Mouse (Mus musculus) adrenal gland (tissue): ENCODE measurements around the gene Opa3.

Experiments used
- intact Hi-C: fragments of 180-260 bp; cut with DNase I; formaldehyde crosslinking; loops from one replicate; pipeline ENCODE4 v1.15.1; 2025
- long read RNA-seq, 2 experiments: library from polyadenylated mRNA; unstranded; transcript quantifications; one replicate each; pipeline ENCODE4 v2.0.0; 2020; ENCODE audit warnings: borderline replicate concordance in 1 of 2; ENCODE audit not compliant: insufficient replicate concordance in 1 of 2

Opa3 gene
- long read RNA-seq, experiment 1, transcript Opa3-201 (2 exons, 3,366 nt): major isoform, 39 of 44 reads
- long read RNA-seq, experiment 1, partial matches to known transcripts: 0 of 44 reads
- long read RNA-seq, experiment 1, other reads (novel, unspliced or antisense): 5 of 44 reads
- long read RNA-seq, experiment 2, transcript Opa3-201 (2 exons, 3,366 nt): major isoform, 55 of 59 reads
- long read RNA-seq, experiment 2, partial matches to known transcripts: 0 of 59 reads
- long read RNA-seq, experiment 2, other reads (novel, unspliced or antisense): 3 of 59 reads

DNA sequence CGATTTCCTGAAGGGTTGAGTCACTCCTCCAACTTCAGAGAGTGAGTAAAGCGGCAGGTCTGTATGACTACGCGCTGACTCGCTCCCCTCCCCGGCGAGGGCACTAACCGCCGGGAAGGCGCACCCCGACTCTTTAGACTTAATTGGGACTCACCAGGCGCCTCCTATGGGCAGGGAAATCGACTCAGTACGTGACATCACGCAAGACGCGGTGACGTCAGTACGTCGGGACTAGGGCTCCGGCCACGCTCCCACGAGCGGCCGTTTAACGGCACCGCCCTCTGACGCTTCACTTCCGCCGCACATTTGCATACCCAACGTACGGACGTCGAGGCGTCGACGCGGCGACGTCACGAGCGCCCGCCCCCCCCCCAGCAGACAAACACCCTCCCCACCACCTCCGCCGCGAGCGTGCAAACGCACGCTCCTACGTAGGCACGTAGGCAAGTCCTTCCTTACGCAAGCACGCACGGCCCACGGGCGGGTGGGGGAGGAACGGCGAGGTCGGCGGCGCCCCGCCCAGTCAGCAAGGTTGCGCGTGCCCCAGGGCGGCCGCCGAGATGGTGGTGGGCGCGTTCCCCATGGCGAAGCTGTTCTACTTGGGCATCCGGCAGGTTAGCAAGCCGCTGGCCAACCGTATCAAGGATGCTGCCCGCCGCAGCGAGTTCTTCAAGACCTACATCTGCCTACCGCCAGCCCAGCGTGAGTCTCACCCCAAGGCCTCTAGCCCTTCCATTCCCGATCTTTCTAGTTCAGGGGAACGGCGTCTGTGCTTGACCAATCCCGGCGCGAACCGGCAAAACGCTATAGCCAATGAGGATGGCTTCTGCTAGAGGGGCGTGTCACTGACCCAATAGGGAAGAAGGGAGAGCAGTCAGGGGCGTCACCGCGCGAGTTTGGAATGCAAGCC lies at the start of gene Opa3:
Gene Opa3 (plus strand): TSS at position 452 of the 910 bp plus-strand sequence.
- intact Hi-C loops: no loop called here

DNA sequence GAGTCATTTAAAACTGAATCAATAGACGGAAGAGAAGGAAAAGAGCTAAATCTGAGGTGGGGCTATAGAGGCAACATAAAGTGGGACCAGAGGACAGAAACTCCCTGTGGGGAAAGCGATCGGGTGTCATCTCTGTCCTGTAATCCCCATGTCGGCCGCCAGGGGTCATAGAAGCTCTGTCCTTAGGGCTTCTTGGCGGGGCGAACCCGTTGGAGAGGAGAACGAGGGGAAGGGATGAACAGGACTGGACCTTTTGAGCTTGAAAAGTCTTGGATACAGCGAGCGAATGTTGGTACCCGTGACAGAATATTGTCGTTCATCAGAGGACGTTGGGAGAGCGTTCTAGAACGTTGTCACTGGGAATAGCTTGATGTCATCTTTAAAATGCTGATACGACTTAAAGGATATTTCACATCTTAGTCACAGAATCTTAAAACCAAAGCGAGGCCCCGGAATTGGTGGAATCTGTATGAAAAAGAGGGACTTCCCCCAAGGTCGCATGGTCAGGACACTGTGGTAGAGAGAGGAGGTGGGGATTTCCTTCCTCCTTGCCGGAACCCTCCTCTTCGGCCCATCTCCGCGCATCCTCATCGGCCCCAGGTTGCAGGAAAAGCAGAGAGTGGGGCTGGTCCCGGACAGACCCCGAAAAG lies 49.6 kb upstream of the Opa3 start:
- intact Hi-C loops: loop anchor here (5.0 kb wide), 1 partner anchor 34 kb away; the partner anchor contains the start of gene Gpr4

DNA sequence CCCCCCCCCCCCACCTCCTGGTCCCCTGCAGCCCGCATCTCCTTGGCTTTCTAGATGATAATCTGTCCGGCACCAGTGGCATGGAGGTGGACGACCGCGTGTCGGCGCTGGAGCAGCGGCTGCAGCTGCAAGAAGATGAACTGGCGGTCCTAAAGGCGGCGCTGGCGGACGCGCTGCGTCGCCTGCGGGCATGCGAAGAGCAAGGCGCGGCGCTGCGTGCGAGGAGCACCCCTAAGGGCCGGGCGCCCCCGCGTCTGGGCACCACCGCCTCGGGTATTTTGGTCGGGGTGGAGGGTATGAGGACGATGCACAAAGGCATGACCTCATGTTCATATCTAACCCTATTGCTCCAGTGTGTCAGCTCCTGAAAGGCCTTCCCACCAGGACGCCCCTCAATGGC lies 49.0 kb upstream of the Opa3 start:
- intact Hi-C loops: loop anchor here (5.0 kb wide), 1 partner anchor 33 kb away; the partner anchor contains the start of gene Gpr4

DNA sequence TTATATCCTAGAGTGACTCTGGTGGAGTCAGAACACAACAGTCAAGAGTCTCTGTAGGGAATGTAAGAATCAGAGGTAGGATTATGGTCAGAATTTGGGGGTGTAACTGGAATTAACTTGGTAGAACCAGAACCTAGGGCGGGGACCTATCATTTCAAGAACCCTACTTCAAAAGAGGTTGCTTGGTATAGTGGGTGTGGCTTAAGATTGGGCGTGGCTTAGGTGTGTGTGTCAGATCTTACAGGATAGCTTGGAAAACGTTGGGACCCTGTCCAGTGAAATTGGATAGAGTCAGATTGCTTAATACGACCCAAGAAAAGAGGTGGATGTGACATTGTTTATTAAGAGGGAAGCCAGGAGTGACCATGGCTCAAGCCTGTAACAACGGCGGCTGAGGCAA lies 48.2 kb upstream of the Opa3 start:
- intact Hi-C loops: loop anchor here (5.0 kb wide), 1 partner anchor 32 kb away; the partner anchor contains the start of gene Gpr4

DNA sequence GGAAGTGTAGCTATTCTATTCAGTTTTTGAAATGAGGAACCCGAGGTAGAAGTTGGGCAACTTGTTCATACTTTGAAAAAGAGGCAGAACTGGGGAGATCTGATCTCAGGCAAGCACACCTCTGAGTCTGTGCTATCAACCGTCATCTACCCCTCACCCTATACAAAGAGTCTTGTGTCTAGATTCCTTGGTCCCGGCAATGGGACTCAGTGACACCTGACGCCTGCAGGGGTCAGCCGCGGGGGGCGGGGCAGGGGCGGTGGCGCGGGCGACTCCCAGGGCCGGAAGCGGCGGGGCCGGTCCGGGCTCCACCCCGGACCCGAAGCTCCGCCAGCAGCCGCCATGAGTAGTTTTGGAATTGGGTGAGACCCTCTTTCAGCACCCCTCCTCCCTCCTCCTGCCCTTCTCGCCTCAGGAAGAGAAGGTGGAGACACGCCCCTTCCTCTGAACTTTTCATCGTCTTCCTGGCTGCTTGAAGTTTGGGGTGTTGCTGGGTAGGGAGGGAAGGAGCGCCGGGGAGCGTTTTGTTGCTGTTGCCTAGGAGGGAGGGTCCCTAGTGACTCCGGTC lies 47.2 kb upstream of the Opa3 start:
- intact Hi-C loops: no loop called here

DNA sequence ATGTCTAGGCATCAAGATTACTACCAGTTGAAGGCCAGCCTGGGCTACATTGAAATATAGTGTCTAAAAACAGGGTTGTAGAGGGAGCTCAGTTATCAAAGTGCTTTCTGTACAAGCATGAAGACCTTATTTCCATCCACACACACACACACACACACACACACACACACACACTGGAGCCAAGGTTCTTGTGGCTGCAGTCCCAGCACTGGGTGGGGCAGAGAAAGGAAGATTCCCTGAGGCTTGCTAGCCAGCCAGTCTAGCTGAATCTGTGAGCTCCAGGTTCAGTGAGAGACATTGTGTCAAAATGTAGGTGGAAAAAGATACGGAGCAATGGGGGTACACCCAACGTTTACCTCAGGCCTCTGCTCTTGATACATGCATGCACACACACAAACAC lies 43.9 kb upstream of the Opa3 start:
- intact Hi-C loops: no loop called here

DNA sequence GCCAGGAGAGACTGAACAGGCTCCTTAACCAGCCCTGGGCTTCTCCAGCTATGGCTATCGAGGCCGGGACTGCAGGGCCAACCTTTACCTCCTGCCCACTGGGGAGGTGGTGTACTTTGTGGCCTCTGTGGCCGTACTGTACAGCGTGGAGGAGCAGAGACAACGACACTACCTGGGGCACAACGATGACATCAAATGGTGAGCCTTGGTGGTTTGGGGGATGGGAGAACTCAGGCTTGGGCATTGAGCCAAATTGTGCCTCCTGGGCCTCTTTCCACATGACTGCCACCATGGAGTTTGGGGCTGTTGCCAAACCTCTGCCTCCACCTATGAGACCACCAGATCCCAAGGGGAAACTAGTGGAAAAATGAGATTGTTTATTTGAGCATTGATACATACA lies 43.4 kb upstream of the Opa3 start:
- intact Hi-C loops: no loop called here

DNA sequence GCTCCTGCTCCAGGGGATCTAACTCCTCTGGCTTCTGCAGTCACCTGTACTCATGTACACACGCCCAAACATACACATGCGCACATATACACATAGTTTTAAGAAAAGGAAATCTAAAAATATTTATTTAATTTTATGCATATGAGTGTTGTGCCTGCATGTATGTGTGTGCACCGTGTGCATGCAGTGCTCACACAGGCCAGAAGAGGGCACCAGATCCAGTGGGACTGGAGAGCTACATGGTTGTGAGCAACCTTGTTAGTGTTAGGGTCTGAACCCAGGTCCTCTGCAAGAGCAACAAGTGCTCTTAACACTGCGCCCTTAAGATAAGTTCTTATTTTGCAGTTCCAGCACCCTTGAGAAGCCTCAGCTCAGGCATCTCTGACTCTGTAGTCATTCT lies 33.5 kb upstream of the Opa3 start:
- intact Hi-C loops: no loop called here

DNA sequence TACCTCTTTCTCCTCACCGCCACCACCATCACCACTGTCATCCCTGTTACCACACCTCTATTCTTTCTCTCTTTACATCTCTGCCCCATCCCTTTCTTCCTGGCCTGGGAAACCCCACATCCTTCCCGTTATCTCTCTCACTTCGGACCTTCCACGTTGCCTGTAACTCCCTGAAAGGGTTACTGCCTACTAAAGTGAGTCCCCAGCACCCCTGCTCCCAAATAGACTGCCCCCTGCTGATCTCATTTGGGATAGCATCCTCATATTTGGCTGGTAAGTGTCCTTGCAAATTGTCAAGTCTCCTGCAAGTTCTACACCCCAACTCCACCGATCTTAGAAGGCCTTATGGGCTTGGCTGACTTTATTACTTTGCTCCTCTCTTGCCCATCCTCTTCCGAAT lies 31.5 kb upstream of the Opa3 start:
- intact Hi-C loops: no loop called here

DNA sequence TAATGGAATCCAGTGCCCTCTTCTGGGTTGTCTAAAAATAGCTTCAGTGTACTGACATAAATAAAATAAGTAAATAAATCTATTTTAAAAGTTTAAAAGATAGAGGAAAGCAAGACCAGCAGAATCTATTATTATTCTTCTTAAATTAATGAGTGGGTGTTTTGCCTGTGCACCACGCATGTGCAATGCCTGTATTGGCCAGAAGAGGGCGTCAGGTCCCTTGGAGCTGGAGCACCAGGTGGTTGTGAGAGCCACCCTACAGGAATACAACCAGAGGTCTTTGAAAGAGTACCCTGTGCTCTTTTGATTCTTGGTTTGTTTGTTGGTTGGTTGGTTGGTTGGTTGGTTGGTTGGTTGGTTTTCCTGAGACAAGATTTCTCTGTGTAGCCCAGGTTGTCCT lies 30.1 kb upstream of the Opa3 start:
- intact Hi-C loops: no loop called here

DNA sequence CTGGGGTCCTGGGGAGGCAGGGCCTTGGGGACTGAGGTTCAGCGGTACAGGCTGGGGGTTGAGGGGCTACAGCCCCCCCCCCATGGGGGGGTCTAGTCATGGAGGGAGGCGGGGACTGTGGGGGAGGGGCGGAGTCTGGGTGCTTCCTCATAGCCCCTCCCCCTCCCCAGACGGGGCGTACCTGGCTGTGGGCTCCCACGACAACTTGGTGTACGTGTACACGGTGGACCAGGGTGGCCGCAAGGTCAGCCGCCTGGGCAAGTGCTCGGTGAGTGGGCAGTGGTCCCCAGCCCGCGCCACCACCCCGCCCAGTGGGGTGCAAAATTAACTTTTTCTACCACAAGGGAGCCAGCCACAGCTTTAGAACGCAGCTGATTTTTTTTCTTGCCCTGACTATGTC lies 26.5 kb upstream of the Opa3 start:
- intact Hi-C loops: no loop called here

DNA sequence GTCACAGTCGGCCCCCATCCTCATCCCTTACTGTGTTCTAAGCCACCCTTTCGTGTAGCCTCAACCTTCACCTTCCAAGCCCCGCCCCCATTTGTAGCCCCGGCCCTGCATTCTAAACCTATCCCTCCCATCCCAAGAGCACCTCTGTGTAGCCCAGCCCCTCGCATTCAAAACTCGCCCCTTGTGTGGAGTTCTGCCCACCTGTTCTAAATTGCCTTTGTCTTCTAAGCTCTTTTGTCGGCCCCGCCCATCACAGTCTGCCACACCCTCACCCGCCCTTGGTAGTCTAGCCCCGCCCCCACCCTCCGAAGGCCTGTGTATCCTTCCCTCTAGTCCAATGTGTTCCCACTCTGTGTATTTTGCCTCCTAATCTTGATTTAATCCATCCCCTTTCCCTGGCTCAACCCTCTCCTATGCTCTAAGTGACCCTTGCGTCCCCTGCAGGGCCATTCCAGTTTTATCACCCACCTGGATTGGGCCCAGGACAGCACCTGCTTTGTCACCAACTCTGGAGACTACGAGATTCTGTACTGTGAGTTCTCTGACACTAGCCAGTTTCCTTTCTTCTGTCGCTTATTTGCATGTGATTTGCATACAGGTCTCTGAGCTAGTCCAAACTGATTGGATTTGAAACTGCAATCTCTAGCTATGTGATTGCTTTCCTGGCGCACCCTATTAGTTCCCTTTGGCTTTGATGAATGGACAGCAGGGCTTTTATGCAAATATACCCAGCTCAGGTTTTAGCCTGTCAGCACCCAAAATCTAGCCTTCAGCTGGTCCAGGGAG lies 25.9 kb upstream of the Opa3 start:
- intact Hi-C loops: no loop called here

DNA sequence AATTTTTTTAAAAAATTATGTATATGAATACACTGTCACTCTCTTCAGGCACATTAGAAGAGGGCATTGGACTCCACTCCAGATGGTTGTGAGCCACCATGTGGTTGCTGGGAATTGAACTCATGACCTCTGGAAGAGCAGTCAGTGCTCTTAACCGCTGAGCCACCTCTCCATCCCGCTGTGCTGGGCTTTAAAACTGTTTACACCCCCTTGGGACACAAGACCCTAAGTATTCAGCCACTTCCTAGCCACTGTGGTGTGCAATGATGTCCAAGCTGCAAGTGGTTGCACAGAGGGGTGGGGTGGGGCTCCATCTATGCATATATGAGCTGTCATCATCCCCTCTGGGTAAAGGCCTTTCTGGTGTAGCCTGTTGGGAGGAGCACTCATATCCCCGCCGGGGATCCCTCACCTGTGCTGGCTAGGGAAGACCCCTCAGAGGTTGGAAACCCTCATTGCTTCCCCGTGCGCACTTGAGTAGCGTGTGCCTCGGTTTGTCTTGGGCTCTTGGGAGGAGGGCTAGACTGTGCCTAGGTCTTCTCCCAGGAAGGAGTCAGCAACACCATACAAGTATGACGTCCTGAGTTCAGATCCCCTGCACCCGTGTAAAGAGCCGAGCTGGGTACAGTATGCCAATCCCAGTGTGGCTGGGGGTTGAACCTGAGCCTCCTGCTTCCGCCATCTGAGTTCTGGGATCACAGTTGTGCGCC lies 19.8 kb upstream of the Opa3 start:
- intact Hi-C loops: no loop called here

DNA sequence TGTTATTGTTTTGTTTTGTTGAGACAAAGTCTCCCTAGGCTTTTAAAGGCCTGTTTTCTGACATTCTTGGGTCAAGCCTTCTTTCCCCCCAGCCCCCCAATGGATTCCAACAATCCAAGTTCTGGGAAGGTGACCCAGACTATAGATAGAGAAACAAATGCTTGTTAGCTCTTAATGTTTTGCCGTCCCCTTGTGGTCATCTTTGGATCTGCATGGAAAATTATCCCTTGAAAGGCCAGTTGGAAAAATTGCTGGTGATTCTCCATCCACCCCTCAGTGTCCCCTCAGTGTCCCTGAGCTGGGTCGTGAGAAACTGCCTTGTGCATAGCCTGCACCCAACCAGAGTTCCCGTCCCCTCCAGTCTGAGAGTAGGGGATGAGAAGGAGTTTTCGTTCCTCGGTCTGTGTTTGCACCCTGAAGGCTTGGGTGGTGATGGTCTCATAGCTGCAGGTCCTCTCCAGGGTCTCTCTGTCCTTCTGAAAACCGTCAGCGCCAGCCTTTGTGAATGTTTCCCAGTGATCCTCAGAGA lies 19.1 kb upstream of the Opa3 start:
- intact Hi-C loops: no loop called here

DNA sequence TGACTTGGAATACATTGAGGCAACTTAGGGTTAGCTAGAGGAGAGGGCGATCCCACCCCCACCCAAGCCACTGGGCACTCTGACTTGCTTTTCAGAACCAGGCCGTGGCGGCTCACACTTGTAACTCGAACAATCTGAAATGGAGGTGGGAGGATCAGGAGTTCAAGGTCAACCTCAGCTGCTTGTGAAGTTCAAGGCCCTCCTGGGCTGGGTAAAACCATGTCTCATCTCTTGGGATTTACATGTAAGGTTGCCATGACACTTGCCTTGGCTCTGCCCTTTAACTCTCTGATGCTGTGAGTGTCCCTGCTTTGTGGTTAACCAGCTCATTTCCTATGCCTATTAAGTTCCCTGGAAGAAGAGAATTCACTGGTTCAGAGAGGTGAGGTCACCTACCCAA lies 18.6 kb upstream of the Opa3 start:
- intact Hi-C loops: no loop called here

DNA sequence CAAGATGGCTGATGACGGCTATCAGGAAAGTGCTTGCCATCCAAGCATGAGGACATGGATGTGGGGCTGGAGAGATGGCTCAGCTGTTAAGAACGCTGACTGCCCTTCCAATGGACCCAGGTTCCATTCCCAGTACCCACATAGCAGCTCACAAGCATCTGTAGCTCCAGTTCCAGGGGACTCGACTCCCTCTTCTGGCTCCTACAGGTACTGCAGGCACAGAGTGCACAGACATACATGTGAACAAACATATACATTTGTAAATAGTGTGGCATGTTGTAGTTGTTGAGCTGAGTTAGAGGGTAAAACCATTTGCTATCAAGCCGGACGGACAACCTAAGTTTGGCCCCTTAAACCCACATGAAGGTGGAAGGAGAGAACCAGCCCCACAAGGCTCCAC lies 18.1 kb upstream of the Opa3 start:
- intact Hi-C loops: loop anchor here (5.0 kb wide), 1 partner anchor 33 kb away; the partner anchor contains the start of gene Eml2

DNA sequence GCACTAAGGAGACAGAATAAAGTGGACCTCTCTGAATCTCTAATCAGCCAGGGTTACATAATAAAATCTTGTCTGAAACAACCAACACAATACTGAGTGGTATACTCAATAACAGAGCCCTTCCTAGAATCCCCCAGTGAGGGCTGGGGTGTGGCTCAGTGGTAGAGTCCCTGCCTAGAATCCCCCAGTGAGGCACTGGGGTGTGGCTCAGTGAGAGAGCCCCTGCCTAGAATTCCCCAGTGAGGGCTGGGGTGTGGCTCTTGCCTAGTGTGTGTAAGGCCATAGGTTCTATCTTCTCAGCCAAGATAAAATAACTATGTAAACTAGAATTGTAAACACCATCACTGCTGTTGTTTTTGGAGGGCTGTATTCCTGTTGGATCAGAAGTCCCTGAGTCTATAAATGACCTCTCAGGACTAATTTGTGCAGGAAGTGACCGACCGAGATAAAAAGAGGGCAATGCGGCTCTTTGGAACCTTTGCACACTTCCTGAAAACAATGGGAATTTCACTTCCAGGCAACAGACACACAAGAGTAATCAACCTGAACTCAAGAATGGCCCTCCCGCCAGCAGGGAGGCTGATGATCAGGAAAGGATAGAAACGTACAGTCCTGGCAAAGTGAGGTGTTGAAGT lies 17.0 kb upstream of the Opa3 start:
- intact Hi-C loops: loop anchor here (5.0 kb wide), 1 partner anchor 34 kb away; the partner anchor contains the start of gene Eml2

DNA sequence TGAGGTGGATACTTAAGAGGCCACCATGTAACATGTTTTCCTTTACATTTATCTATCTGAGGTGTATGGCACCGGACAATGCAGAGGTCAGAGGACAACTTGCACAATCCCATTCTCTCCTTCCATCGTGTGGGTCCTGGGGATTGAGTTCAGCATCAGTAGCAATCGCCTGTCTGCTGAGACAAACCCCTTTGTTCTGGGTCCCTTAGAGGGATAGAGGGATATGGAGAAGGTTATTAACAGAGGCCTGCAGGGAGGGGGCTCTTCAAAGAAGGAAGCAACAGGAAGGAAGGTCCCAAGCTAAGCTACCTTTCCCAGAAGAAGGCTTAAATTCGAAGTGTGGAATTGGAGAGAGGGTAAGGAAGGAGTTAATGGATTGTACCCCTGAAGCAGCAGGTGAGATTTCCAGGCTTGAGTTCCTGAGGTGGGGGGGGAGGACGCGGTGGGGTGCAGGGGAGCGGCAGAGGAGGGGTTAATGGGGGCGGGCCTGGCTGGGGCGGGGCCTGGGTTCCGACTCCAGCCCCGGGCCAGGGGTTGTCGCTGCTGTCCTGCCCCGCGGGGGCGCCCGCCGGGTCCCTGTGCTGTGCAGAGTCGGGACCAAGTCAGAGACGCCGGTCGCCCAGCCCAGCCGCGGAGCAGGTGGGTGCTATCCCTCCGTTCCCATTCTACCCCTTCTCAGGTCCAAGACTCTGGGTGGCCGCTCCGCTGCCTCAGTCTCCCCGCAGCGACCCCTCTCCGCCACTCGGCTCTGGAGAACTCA lies 16.0 kb upstream of the Opa3 start, which contains the start of gene Gpr4:
Gene Gpr4 (plus strand): TSS at position 543 of the 760 bp plus-strand sequence.
- intact Hi-C loops: loop anchor here (5.0 kb wide), 1 partner anchor 35 kb away; the partner anchor contains the start of gene Eml2
